Mouse (Mus musculus) spleen, adult 2 months (tissue): ENCODE measurements around the gene Psmb9.

ENCODE experiments used
- CTCF ChIP-seq: fragments of 200-500 bp; IDR thresholded peaks from 2 replicates; pipeline ENCODE4 v1.5.1; 2011; ENCODE audit warnings: mild to moderate bottlenecking, inconsistent platforms; ENCODE audit not compliant: insufficient read depth, insufficient read length, insufficient replicate concordance; ENCODE audit errors: extremely low read depth
- POLR2A ChIP-seq: fragments of 200-500 bp; IDR thresholded peaks from 2 replicates; pipeline ENCODE4 v1.6.1; 2011; ENCODE audit warnings: low read depth, low read length, inconsistent platforms

DNA sequence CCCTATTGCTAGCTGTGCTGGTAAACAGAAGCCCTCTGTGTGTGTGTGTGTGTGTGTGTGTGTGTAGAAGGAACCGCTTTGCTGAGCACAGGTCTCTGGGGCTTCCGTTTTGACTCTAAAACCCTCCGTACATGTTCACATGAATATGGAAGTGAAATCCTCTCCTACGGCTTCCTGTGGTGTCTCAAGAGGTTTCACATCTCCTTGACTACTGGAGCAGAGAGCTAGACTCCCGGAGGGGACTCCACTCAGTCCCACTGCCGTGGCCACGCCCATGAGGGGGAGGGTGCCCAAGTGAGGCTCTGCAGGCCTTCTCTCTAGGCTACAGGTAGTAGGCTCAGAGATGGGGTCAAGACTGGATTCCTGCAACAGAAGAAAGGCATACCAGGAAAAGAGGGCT, 44.5 kb downstream of the Psmb9 start, which contains the start of gene H2-DMb2:
- no peak for TF ChIP-seq CTCF
- no peak for TF ChIP-seq POLR2A
